Mouse (Mus musculus) MEL (cell line): ENCODE data around the gene Gmpr. TPM values are rescaled to one million over a fixed set of nuclear protein-coding genes. Genes with fewer than 3 reads are reported as not detected.
A peak's percentile ranks its signal among the peaks of the same experiment; 100 is the strongest.

Experiments
- DNase-seq: peaks from one replicate; pipeline ENCODE4 v3.0.0; 2011; ENCODE audit warnings: low read depth, low spot score
- H3K27ac ChIP-seq: 2 replicates; pipeline ENCODE4 v1.5.1; 2012; ENCODE audit warnings: low read depth, mild to moderate bottlenecking, control low read depth, low read length, moderate library complexity; ENCODE audit not compliant: control insufficient read depth
- H3K27me3 ChIP-seq, 2 experiments: fragments of 150-350 bp in 1 of 2; sonication (generic) in 1 of 2; 2 replicates each; pipeline ENCODE4 v1.6.1; 2012; ENCODE audit warnings: low read length in 2 of 2, mild to moderate bottlenecking in 2 of 2, improper control_type of control experiment in 1 of 2, moderate library complexity in 1 of 2; ENCODE audit not compliant: insufficient read depth in 2 of 2, control insufficient read depth in 1 of 2
- H3K36me3 ChIP-seq, 2 experiments: 2 replicates each; pipeline ENCODE4 v1.6.1; 2012 to 2014; ENCODE audit warnings: low read length in 2 of 2, improper control_type of control experiment in 1 of 2, inconsistent platforms in 1 of 2, mild to moderate bottlenecking in 1 of 2; ENCODE audit not compliant: insufficient read depth in 2 of 2, control insufficient read depth in 1 of 2
- H3K4me1 ChIP-seq, 2 experiments: fragments of 150-350 bp in 1 of 2; sonication (generic) in 1 of 2; 2 replicates each; pipeline ENCODE4 v1.6.1; 2012; ENCODE audit warnings: low read length in 2 of 2, improper control_type of control experiment in 1 of 2, mild to moderate bottlenecking in 1 of 2; ENCODE audit not compliant: insufficient read depth in 2 of 2, control insufficient read depth in 1 of 2
- H3K4me3 ChIP-seq, 2 experiments: fragments of 150-350 bp in 1 of 2; sonication (generic) in 1 of 2; 2 replicates each; pipeline ENCODE4 v1.5.1; 2012; ENCODE audit warnings: low read depth in 2 of 2, low read length in 2 of 2, mild to moderate bottlenecking in 2 of 2, moderate library complexity in 2 of 2, control low read depth in 1 of 2, improper control_type of control experiment in 1 of 2; ENCODE audit not compliant: control insufficient read depth in 1 of 2, insufficient read depth in 1 of 2
- H3K79me2 ChIP-seq: 2 replicates; pipeline ENCODE4 v1.6.1; 2012; ENCODE audit warnings: mild to moderate bottlenecking, low read length, moderate library complexity; ENCODE audit not compliant: control insufficient read depth, poor library complexity, insufficient read depth
- H3K9ac ChIP-seq: 2 replicates; pipeline ENCODE4 v1.6.1; 2012; ENCODE audit warnings: low read depth, mild to moderate bottlenecking, control low read depth, low read length, moderate library complexity; ENCODE audit not compliant: control insufficient read depth, poor library complexity, severe bottlenecking
- H3K9me3 ChIP-seq: fragments of 150-350 bp; sonication (generic); replicated peaks from 2 replicates; pipeline ENCODE4 v1.6.1; 2012; ENCODE audit warnings: mild to moderate bottlenecking, low read length, improper control_type of control experiment, moderate library complexity; ENCODE audit not compliant: insufficient read depth
- BHLHE40 ChIP-seq: IDR thresholded peaks from 2 replicates; pipeline ENCODE4 v1.6.1; 2012; ENCODE audit warnings: low read depth, mild to moderate bottlenecking, inconsistent platforms, low read length, improper control_type of control experiment, borderline replicate concordance
- CHD1 ChIP-seq: IDR thresholded peaks from 2 replicates; pipeline ENCODE4 v1.6.1; 2012; ENCODE audit warnings: low read depth, mild to moderate bottlenecking, inconsistent platforms, low read length, improper control_type of control experiment
- CTCF ChIP-seq, 3 experiments: IDR thresholded peaks in 2 of 3; conservative IDR thresholded peaks in 1 of 3; 2 replicates each; pipeline ENCODE4 v1.5.1; 2011 to 2012; ENCODE audit warnings: low read length in 3 of 3, low read depth in 2 of 3, mild to moderate bottlenecking in 2 of 3, improper control_type of control experiment in 1 of 3, inconsistent platforms in 1 of 3, mixed read lengths in 1 of 3, moderate library complexity in 1 of 3; ENCODE audit not compliant: control insufficient read depth in 1 of 3, insufficient read depth in 1 of 3, poor library complexity in 1 of 3, severe bottlenecking in 1 of 3
- E2F4 ChIP-seq: IDR thresholded peaks from 2 replicates; pipeline ENCODE4 v1.6.1; 2011; ENCODE audit warnings: low read depth, low read length, improper control_type of control experiment, borderline replicate concordance
- ELF1 ChIP-seq: IDR thresholded peaks from 2 replicates; pipeline ENCODE4 v1.6.1; 2014; ENCODE audit warnings: low read depth, mild to moderate bottlenecking, inconsistent platforms, low read length, improper control_type of control experiment, moderate library complexity
- EP300 ChIP-seq, 2 experiments: IDR thresholded peaks; 2 replicates each; pipeline ENCODE4 v1.6.1; 2011; ENCODE audit warnings: improper control_type of control experiment in 2 of 2, low read length in 2 of 2, low read depth in 1 of 2, mild to moderate bottlenecking in 1 of 2
- ETS1 ChIP-seq: IDR thresholded peaks from 2 replicates; pipeline ENCODE4 v1.6.1; 2012; ENCODE audit warnings: low read depth, mild to moderate bottlenecking, inconsistent platforms, low read length, improper control_type of control experiment, moderate library complexity
- KAT2A ChIP-seq: conservative IDR thresholded peaks from 2 replicates; pipeline ENCODE4 v1.6.1; 2012; ENCODE audit warnings: low read depth, low read length, improper control_type of control experiment, inconsistent platforms
- MAFK ChIP-seq: IDR thresholded peaks from 2 replicates; pipeline ENCODE4 v1.6.1; 2011; ENCODE audit warnings: low read depth, mild to moderate bottlenecking, low read length, improper control_type of control experiment, borderline replicate concordance
- MEF2A ChIP-seq: IDR thresholded peaks from 2 replicates; pipeline ENCODE4 v1.6.1; 2014; ENCODE audit warnings: low read depth, mild to moderate bottlenecking, inconsistent platforms, low read length, improper control_type of control experiment; ENCODE audit not compliant: poor library complexity, insufficient replicate concordance, severe bottlenecking; ENCODE audit errors: extremely low read depth
- MXI1 ChIP-seq: IDR thresholded peaks from 2 replicates; pipeline ENCODE4 v1.6.1; 2011; ENCODE audit warnings: mild to moderate bottlenecking, low read depth, low read length, improper control_type of control experiment
- POLR2AphosphoS2 ChIP-seq: IDR thresholded peaks from 2 replicates; pipeline ENCODE4 v1.6.1; 2011; ENCODE audit warnings: low read length, improper control_type of control experiment
- RAD21 ChIP-seq: IDR thresholded peaks from 2 replicates; pipeline ENCODE4 v1.6.1; 2011; ENCODE audit warnings: mild to moderate bottlenecking, low read depth, low read length, improper control_type of control experiment
- RCOR1 ChIP-seq: IDR thresholded peaks from 2 replicates; pipeline ENCODE4 v1.6.1; 2012; ENCODE audit warnings: low read depth, mild to moderate bottlenecking, inconsistent platforms, low read length, improper control_type of control experiment
- SMC3 ChIP-seq: IDR thresholded peaks from 2 replicates; pipeline ENCODE4 v1.6.1; 2011; ENCODE audit warnings: low read depth, low read length, improper control_type of control experiment
- UBTF ChIP-seq: IDR thresholded peaks from 2 replicates; pipeline ENCODE4 v1.6.1; 2012; ENCODE audit warnings: low read depth, mild to moderate bottlenecking, inconsistent platforms, low read length, improper control_type of control experiment, moderate library complexity, borderline replicate concordance; ENCODE audit not compliant: insufficient read depth
- USF1 ChIP-seq: IDR thresholded peaks from 2 replicates; pipeline ENCODE4 v1.6.1; 2014; ENCODE audit warnings: low read depth, mild to moderate bottlenecking, inconsistent platforms, low read length, improper control_type of control experiment, moderate library complexity
- USF2 ChIP-seq, 2 experiments: IDR thresholded peaks; 2 replicates each; pipeline ENCODE4 v1.6.1; 2011 to 2012; ENCODE audit warnings: improper control_type of control experiment in 2 of 2, low read length in 2 of 2, borderline replicate concordance in 1 of 2, inconsistent platforms in 1 of 2, low read depth in 1 of 2, mild to moderate bottlenecking in 1 of 2; ENCODE audit not compliant: insufficient read depth in 1 of 2
- ZC3H11A ChIP-seq: IDR thresholded peaks from 2 replicates; pipeline ENCODE4 v1.6.1; 2012; ENCODE audit warnings: low read depth, mild to moderate bottlenecking, inconsistent platforms, low read length, improper control_type of control experiment
- ZKSCAN1 ChIP-seq: IDR thresholded peaks from 2 replicates; pipeline ENCODE4 v1.6.1; 2012; ENCODE audit warnings: low read depth, mild to moderate bottlenecking, inconsistent platforms, low read length, improper control_type of control experiment, moderate library complexity
- ZNF384 ChIP-seq: IDR thresholded peaks from 2 replicates; pipeline ENCODE4 v1.6.1; 2012; ENCODE audit warnings: low read depth, mild to moderate bottlenecking, inconsistent platforms, low read length, improper control_type of control experiment
- polyA plus RNA-seq, 2 experiments: library from polyadenylated mRNA; stranded (reverse) in 1 of 2; unstranded in 1 of 2; fragments of >175 nt in 1 of 2; fragments of >200 nt in 1 of 2; gene quantifications; 2 replicates each; pipeline versions ENCODE4 v1.2.1 to v1.2.4; 2012; ENCODE audit warnings: low replicate concordance in 2 of 2, low read depth in 1 of 2; ENCODE audit not compliant: insufficient read length in 2 of 2, insufficient read depth in 1 of 2, missing spikeins in 1 of 2
- total RNA-seq: library from RNA; depleted of rRNA; stranded (reverse); fragments of 300-350 nt; gene quantifications from 2 replicates; pipeline ENCODE4 v1.2.3, GENCODE M21; 2012

The Gmpr gene
- total and polyA plus RNA-seq, 3 experiments, result 64.2 to 130 TPM; not detected in 1

DNA sequence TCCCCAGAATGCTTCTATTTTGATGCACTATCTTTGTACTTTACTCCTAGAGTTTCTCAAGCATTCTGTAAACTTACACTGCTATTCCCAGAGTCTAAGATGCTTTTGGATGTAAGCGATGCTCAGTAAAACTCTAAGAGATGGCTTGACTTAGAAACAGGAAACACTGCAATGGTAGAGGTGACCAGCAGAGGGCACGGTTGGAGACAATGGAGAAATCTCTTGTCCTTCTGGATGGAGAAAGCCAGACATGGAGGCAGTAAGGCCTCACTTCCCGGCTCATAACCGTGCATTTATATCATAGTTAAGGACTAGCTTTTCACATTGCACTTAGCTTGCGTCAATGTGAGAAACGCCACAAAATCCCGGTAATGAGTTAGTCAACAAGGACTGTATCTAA lies 53.3 kb downstream of the Gmpr start:
- no peak overlapping the region for H3K9ac ChIP-seq
- H3K4me1 ChIP-seq, result no peaks in the 10 kb centered on the region
- no peaks in the 10 kb centered on the region for H3K79me2 ChIP-seq
- no peaks in the 10 kb centered on the region for H3K9me3 ChIP-seq
- H3K27ac ChIP-seq, result no peak overlapping the region
- H3K36me3 ChIP-seq, result no peaks in the 10 kb centered on the region
- H3K27me3 ChIP-seq, result no peaks in the 10 kb centered on the region
- no peak for TF ChIP-seq USF1
- TF ChIP-seq ELF1, result peak; percentile 21; the same call in 1 of the 2 replicates
- TF ChIP-seq CTCF (IDR thresholded peaks at IDR 0.05 in 2 of 3, conservative IDR thresholded peaks at IDR 0.05 in 1 of 3; ENCODE audit: control insufficient read depth in 1 of 3, insufficient read depth in 1 of 3, low read depth in 2 of 3, low read length in 3 of 3, poor library complexity in 1 of 3, severe bottlenecking in 1 of 3), result peak; percentile 63 to 79 (median 71)
- TF ChIP-seq SMC3, result peak; percentile 65
- no peak for TF ChIP-seq BHLHE40
- TF ChIP-seq RAD21, result peak; percentile 29
- TF ChIP-seq UBTF, result no peak
- no peak for TF ChIP-seq MXI1
- DNase-seq, result peak; percentile 58
- no peak overlapping the region for H3K4me3 ChIP-seq

DNA sequence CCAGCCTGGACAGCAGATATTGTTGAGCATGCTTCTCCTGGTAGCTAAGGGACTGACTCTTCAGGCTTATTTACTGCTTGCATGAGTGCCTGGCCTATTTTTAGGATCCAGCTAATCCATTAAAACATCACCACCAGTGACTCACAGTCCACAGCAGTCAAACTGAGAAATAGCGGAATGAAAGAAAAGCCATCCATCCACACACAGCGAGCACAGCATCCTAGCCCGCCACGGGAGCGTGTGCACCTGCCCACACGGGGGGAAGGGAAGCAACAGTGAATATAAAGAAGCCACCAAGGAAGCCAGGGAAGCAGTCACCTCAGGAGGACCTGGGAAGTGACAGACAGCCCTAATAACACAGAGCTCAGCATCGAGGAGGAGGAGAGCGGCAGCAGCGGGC lies 54.8 kb downstream of the Gmpr start:
- Histone ChIP-seq H3K4me3 (no peak overlapping the region), H3K79me2 (no peaks in the 10 kb centered on the region), H3K4me1 (no peaks in the 10 kb centered on the region)
- no peak for DNase-seq
- TF ChIP-seq CHD1, result no peak
- no peak for TF ChIP-seq E2F4
- no peak for TF ChIP-seq USF2 (IDR thresholded peaks at IDR 0.05; ENCODE audit: borderline replicate concordance in 1 of 2, insufficient read depth in 1 of 2, low read depth in 1 of 2, low read length in 2 of 2)
- no peak for TF ChIP-seq MAFK
- no peak for TF ChIP-seq ZNF384
- TF ChIP-seq, all 39 proteins: peak for 0
- no peaks in the 10 kb centered on the region for H3K9me3 ChIP-seq
- H3K27me3 ChIP-seq, result no peaks in the 10 kb centered on the region
- H3K27ac ChIP-seq, result no peak overlapping the region
- H3K9ac ChIP-seq, result no peak overlapping the region
- H3K36me3 ChIP-seq, result no peaks in the 10 kb centered on the region

DNA sequence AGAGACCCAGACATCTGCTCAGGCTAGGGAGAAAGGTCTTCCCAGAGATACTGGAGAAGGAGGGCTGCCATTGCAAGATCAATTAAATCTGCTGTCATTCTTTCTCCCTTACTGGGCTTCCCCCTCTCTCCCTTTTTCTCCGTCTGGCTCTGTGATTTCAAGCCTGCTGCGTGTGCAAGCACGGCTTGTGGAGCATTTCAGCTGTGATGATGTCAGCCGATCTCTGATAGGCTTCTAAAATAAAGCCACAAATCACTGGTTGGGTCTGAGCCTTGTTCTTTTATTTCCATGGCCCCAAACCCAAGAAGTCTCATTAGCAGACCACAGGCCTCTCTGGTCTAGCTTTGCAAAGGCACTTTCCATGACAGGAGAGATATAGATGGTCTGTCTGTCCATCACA lies 57.7 kb downstream of the Gmpr start:
- Histone ChIP-seq H3K27me3 (no peaks in the 10 kb centered on the region), H3K4me3 (no peak overlapping the region), H3K9me3 (no peaks in the 10 kb centered on the region), H3K36me3 (no peaks in the 10 kb centered on the region), H3K4me1 (no peaks in the 10 kb centered on the region), H3K27ac (no peak overlapping the region), H3K79me2 (no peaks in the 10 kb centered on the region), H3K9ac (no peak overlapping the region)
- DNase-seq, result no peak
- TF ChIP-seq POLR2AphosphoS2 (no peak), RCOR1 (no peak), MXI1 (no peak), ZKSCAN1 (no peak), BHLHE40 (no peak), ETS1 (no peak), CTCF (IDR thresholded peaks at IDR 0.05 in 2 of 3, conservative IDR thresholded peaks at IDR 0.05 in 1 of 3; ENCODE audit: control insufficient read depth in 1 of 3, insufficient read depth in 1 of 3, low read depth in 2 of 3, low read length in 3 of 3, poor library complexity in 1 of 3, severe bottlenecking in 1 of 3) (no peak), USF1 (no peak), MAFK (no peak), MEF2A (no peak), EP300 (IDR thresholded peaks at IDR 0.05; ENCODE audit: low read depth in 1 of 2, low read length in 2 of 2) (no peak), KAT2A (no peak), ZC3H11A (no peak)
